Mouse (Mus musculus): ENCODE results near the gene Psmd7.
"Not testable (repeated sequence)": the region's sequence is repeated elsewhere in the genome, so short reads cannot be mapped to it uniquely, and the experiment has no call there.

GRCm38 (mm10) chr8:107624301-107624700 lies 36.0 kb upstream of the Psmd7 start:
- TF ChIP-seq TAL1, GATA1 (IDR thresholded peaks at IDR 0.05; ENCODE audit: low read length): not testable (repeated sequence)

All from erythroblast, embryonic 14.5 days (primary cell).